Mouse (Mus musculus): ENCODE measurements around the gene Gm11115.

The Gm11115 gene

DNA sequence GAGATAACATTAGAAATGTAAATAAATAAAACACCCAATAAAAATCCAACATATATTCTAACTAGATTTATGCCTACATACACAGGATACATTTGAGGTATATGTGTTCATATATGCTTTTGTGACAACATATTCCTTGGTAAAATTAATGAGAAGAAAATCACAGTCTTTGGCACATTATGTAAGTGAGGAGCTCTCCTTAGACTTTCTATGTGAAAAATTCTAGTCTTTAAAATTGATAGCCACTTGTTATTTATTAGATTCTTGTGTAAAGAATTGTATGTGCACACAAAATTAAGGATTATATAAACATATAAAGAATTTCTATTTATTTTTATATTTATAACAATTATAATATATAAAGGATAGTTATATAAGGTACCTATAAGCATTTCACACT, at the start of gene Gm11115:
TSS of gene Gm11115 (minus strand) at position 101 of the 400 bp plus-strand sequence.
- no peak for DNase-seq

DNA sequence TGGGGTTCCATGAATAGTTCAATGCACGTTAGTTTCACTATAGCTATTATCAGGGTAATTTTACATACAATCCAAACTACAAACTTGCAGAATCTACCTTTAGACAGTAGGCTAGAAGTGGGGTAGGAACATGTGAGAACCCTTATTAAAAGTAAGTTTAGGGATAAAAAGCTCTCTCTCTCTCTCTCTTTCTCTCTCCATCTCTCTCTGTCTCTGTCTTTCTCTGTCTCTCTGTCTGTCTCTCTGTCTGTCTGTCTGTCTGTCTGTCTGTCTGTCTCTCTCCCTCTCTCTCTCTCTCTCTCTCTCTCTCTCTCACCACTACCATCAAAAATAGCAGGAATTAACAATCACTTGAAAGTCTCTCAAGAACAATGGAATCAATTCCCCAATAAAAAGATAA, 42.5 kb downstream of the Gm11115 start, which contains the start of gene Gm11116:
TSS of gene Gm11116 (minus strand) at position 101 of the 400 bp plus-strand sequence.
- no peak for DNase-seq
